Mouse (Mus musculus) cerebral cortex, adult 2 months (tissue): ENCODE measurements around the gene Ube2z.

Experiments
- WGBS: fragments of 180-500 bp; shearing (Covaris S2); methylation state at CpG from one replicate; pipeline ENCODE4 v1.1.7; 2018; 5-methylcytosine and 5-hydroxymethylcytosine counted together

The Ube2z gene

DNA sequence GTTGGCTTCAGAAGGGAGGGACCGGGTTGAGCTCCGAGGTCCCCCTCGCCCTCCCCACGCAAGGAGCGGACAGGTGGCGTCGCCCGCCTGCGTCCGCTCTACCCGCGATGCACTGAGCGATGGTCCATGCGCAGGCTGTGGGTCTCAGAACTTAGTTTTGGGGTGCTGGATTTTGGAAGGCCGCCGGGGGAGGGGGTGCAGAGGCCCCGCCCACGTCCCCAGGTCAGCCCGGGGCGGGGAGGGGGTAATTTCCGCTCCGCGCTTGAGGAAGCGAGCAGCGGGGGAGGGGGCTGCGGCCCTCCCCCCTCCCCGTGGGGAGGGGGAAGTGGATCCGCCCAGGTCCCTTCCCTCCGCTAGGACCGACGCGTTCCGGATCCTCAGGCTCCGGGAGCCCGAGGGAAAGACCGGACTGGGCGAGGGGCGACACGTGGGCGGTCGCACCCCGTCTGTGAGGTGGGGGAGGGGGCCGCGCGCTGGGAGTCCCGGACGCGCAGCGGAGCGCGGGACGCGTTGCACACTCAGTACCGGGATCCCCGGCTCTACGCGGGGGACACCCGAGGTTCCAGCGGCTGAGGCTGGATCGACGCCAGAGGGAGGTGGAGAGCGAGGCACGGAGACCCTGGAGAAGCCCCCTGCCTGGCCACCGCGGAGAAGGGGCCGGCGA lies 58.2 kb downstream of the Ube2z start:
- WGBS = 2% methylated on average over 66 of the region's 67 CpGs

DNA sequence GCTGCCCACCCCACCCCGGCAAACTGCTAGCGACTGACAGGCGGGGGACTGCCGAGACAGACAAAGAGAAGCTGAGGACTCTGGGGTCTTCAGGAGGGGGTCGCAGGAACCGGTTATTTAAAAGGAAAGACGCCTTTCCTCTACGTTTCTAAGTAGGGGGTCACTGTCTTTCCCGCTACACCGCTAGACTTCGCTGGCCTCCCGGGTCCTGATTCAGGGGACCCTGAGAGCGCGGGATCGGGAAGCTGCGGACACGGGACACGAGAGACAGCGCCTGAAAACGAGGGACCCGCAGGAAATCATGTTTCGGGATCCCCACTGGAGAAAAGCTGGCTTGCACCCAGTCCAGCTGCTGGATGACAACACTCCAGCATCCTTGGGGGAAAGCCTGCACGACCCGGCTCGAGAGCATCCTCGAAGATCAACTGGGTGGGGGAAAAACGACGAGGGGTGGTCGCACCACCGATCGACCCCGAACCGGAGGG lies 58.8 kb downstream of the Ube2z start:
- 1% methylated on average over 33 of the region's 33 CpGs for WGBS

DNA sequence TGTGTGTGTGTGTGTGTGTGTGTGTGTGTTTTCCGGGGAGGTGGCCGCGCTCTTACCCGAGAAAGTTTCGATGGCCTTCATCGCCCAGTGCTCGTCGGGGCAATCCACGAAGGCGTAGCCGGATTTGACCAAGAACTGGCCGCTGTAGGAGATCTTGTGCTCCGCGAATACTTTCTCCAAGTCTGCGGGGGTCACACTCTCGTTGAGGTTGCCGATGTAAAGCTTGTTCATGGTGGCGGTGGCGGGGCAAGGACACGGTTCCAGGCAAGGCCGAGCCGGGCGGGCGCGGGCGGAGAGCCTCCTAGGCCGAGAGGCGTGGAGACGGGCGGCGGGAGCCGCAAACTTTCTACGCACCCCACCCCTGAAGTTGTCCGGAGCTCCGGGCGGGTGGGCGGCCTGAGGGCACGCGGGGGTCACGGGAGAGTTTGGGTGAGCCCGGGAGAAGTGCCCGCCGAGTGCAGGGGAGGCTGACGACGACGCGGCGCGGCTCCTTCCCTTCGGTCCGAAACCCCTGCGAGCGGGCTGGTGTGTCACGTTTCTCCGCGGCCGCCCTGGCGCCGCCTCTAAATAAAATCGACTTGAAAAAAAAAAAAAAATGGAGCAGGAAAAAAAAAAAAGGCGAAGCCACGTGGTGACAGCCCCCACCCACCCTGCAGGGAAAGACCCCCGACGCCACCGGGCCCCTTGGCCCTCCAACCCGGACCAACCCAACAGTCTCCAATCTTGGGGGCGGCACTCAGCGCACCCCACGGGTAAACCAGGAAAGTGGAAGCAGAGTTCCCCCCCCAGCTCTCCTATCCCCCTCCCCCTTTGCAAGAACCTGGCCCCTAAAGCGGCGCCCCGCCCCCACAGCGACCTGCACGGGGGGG lies 59.6 kb downstream of the Ube2z start, which contains the start of gene Igf2bp1:
TSS of gene Igf2bp1 (minus strand) at position 538 of the 869 bp plus-strand sequence.
- 1% methylated on average over 71 of the region's 74 CpGs for WGBS

DNA sequence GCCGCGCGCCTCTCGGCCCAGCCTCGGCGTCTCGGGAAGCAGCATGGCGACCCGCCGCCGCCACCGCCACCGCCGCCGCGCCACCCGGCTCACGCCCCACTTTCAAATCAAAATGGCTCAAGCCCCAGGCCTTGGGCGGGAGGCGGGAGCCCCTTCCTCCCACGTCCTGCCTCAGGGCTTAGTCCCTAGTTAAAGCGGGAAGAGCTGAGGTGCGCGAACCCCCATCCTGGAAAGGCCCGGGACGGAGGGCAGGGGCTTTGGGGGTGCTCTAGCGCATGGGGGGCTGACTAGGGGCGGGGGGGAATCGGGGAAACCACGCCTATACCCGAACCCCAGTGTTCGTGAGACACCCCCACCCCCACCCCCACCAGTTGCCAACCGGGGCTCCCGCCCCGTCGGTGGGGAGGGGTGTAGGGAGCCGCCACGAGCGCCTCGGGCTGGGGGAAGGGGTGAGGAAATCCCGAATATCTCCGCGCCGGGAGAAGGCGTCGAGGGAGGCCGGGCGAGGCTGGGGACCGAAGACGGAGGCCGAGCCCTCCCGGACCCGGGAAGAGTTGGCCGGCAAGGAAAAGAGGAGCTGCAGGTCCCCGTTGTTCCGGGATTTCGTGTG lies 60.3 kb downstream of the Ube2z start:
- WGBS = 1% methylated on average over 48 of the region's 57 CpGs

DNA sequence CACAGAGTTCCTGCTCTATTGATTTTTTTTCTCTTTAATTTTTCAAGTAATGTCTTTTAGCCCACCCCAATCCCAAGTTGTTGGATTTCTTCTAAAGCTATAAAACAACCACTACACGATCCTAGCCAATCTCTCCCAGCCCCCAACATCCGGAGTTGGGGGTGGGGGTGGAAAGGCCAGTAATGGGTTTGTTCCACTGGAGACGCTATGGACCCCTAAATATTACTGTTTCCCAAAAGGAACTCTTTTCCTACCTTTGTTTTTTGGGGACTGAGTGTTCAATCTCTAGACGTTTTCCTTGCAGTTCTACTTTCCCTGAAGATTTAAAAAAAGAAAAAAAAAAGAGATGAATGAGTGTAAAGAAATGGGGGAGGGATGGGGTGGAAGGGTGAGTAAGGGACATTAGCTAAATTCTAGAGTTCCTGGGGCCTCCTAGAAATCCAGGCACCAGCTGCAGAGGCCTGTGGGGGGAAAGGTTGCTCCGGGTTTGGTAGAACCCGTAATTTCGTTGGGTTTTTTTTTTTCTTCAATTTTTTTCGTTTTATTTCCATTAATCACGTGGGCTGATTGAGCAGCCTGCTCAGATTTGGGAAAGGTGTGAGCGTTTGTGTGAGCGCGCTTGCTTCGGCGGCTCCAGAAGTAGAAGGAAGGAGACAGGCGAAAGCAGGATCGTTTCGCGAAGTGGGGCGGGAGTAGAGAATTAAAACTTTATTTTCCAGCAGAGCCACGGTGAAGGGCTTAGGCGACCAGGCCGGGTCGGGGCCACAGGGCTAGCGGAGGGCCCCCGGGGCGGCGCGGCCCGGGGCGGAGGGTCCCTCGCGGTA lies 61.0 kb downstream of the Ube2z start:
- WGBS = 12% methylated on average over 32 of the region's 32 CpGs

DNA sequence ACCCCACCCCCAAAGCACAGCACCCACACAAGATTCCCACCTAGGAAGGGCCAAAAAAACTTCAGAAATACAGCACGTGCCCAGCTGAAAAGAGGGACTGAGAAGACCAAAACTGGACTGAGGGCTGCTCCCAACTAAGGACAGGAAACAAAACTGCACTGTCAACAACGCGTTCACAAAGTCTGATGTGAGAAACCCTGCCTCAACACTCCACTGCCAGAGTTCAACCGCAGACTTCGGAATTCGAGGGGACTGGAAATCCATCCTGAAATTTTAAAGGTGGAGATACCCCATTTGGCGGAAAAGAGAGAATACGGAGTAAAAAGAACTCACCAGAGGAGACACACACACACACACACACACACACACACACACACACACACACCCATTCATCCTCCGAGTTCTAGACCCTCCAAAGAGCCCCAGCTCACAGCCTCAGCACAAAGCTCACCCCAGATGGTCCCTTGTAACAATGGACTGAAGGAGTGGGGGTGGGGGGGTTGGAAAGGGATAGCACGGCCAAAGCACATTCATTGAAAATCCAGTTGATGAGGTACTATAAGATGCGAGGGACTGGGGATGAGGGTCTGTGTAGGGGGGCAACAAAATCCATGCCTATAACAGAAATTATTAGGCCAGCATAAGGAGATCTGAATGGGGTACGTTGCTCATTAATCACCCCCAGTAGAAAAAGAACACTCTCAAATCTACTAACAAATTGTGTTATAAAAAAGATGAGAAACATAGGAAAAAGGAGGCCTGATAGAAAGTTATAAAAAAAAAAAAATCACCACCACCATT lies 61.9 kb downstream of the Ube2z start:
- 36% methylated on average over 12 of the region's 12 CpGs for WGBS
